Mouse (Mus musculus): ENCODE measurements around the gene Morf4l2.
"Not testable (repeated sequence)": the region's sequence is repeated elsewhere in the genome, so short reads cannot be mapped to it uniquely, and the experiment has no call there.

Morf4l2 gene

GRCm38 (mm10) chrX:136693196-136693595 lies 50.3 kb downstream of the Morf4l2 start:
- DNase-seq, result no peak

GRCm38 (mm10) chrX:136692294-136692675 lies 51.2 kb downstream of the Morf4l2 start:
- no peak for DNase-seq

- DNase-seq, result not testable (repeated sequence)
These were observed 51.7 kb downstream of the Morf4l2 start for GRCm38 (mm10) chrX:136691606-136692293.

All from kidney, postnatal 4 days (tissue).